Mouse (Mus musculus) embryonic fibroblast, embryonic 13.5 days (primary cell): ENCODE data around the gene Cav3.

ENCODE experiments used
- CTCF ChIP-seq: IDR thresholded peaks from 2 replicates; pipeline ENCODE4 v1.5.1; 2011; ENCODE audit warnings: mild to moderate bottlenecking, control low read depth, low read length, moderate library complexity, borderline replicate concordance; ENCODE audit not compliant: insufficient read depth
- POLR2A ChIP-seq: IDR thresholded peaks from 2 replicates; pipeline ENCODE4 v1.6.1; 2011; ENCODE audit warnings: low read depth, mild to moderate bottlenecking, control low read depth, low read length, moderate library complexity

DNA sequence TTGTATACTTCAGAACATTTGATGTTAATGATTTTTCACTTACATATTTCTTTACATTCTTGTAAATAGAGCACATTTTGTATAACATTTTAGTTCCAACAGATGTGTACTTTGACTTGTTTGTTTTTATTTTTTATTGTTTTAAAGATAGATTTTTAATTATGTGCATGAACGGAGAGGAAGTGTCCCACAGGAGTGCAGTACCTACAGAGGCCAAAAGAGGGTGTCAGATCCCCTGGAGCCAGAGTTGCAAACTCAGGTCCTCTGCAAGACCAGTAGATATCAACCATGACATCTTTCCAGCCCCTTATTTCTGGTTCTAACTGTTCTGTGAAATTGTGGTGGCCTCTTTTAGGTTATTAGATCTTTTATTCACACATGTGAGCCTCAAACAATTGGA, 38.4 kb upstream of the Cav3 start:
- TF ChIP-seq POLR2A: no peak
- no peak for TF ChIP-seq CTCF
